Mouse (Mus musculus): ENCODE measurements around the gene Isl2. TPM values are rescaled to one million over a fixed set of nuclear protein-coding genes. Genes with fewer than 3 reads are reported as not detected.

The Isl2 gene
- polyA plus RNA-seq, 1 experiment from 2014 or later: not detected

GRCm38 (mm10) chr9:55539006-55539405, 534 bp downstream of the Isl2 start:
- no peak overlapping the region for H3K4me2 ChIP-seq (ENCODE audit: low read depth, low read length)

DNA sequence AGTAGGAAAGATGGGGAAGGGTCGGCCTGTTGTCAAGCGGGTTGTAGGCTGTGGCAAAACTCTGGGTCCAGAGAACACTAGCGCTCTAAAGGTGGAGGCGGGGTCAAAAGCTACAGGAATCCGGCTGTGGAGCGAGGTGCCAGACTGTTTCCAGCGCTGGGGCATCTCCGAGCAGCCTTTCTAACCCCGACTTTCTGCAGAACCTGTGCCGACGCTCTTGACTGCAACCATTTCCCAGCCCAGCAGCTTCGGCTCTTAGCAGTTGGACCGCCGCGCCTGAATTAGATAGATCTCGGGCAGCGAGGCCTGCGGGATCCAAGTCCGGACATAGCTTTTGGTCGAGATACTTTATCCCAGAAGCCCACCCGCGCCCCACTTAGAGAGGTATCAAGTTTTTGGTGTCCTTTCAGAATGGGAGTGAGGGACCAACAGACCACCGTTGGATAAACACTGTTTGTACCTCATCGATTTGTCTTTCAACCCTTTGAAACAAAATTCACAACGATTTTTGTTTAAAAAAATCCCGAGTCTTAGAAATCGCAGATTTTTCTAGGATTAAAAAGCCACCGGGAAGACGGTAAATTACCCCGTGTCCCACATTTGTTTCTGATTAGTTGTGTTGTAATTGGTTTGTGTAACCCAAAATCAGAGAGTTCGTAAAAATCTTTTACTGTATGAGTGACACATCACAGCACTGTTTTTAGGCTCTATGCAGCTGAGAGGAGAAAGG, 1.4 kb downstream of the Isl2 start:
- no peaks in the 10 kb centered on the region for H3K36me3 ChIP-seq (ENCODE audit: control insufficient read depth, insufficient read depth, low read length)
- WGBS: 3% methylated on average over 31 of the region's 31 CpGs
- no peak overlapping the region for H3K9ac ChIP-seq (ENCODE audit: low read length)
- H3K4me2 ChIP-seq (ENCODE audit: low read depth, low read length): no peak overlapping the region
- H3K9me3 ChIP-seq (ENCODE audit: control insufficient read depth, low read length): no peaks in the 10 kb centered on the region
- no peak for ATAC-seq (ENCODE audit: low read depth)
- H3K4me1 ChIP-seq (replicated peaks; ENCODE audit: control insufficient read depth, insufficient read depth, low read length): peaks cover 18% of the 10 kb centered on the region
- peak overlapping the region; percentile 54; the same call in 1 of the 2 replicates for H3K4me3 ChIP-seq (ENCODE audit: low read length)
- H3K27me3 ChIP-seq (ENCODE audit: control insufficient read depth, insufficient read depth, low read depth, low read length): peaks cover 70% of the 10 kb centered on the region
- H3K27ac ChIP-seq (ENCODE audit: low read length): no peak overlapping the region

More at GRCm38 (mm10) chr9:55539006-55539405, 534 bp downstream of the Isl2 start:
- no peaks in the 10 kb centered on the region for H3K36me3 ChIP-seq (ENCODE audit: control insufficient read depth, insufficient read depth, low read length)
- H3K9me3 ChIP-seq (ENCODE audit: control insufficient read depth, low read length): no peaks in the 10 kb centered on the region
- no peak overlapping the region for H3K9ac ChIP-seq (ENCODE audit: low read length)
- H3K4me3 ChIP-seq (ENCODE audit: low read length): no peak overlapping the region
- peaks cover 17% of the 10 kb centered on the region for H3K4me1 ChIP-seq (replicated peaks; ENCODE audit: control insufficient read depth, insufficient read depth, low read length)
- peaks cover 63% of the 10 kb centered on the region for H3K27me3 ChIP-seq (ENCODE audit: control insufficient read depth, insufficient read depth, low read depth, low read length)
- 13% methylated on average over 1 of the region's 1 CpGs for WGBS
- H3K27ac ChIP-seq (ENCODE audit: low read length): no peak overlapping the region
- ATAC-seq (ENCODE audit: low read depth): no peak

GRCm38 (mm10) chr9:55540391-55540770, 1.9 kb downstream of the Isl2 start:
- no peaks in the 10 kb centered on the region for H3K9me3 ChIP-seq (ENCODE audit: control insufficient read depth, low read length)
- WGBS: under 1% methylated on average over 12 of the region's 12 CpGs
- H3K27ac ChIP-seq (ENCODE audit: low read length): no peak overlapping the region
- ATAC-seq (ENCODE audit: low read depth): no peak
- H3K9ac ChIP-seq (ENCODE audit: low read length): no peak overlapping the region
- peak overlapping the region; percentile 54 for H3K4me3 ChIP-seq (ENCODE audit: low read length)
- H3K4me1 ChIP-seq (replicated peaks; ENCODE audit: control insufficient read depth, insufficient read depth, low read length): peaks cover 24% of the 10 kb centered on the region
- peak overlapping the region; percentile 86 for H3K4me2 ChIP-seq (ENCODE audit: low read depth, low read length)
- no peaks in the 10 kb centered on the region for H3K36me3 ChIP-seq (ENCODE audit: control insufficient read depth, insufficient read depth, low read length)
- peaks cover 75% of the 10 kb centered on the region for H3K27me3 ChIP-seq (ENCODE audit: control insufficient read depth, insufficient read depth, low read depth, low read length)

DNA sequence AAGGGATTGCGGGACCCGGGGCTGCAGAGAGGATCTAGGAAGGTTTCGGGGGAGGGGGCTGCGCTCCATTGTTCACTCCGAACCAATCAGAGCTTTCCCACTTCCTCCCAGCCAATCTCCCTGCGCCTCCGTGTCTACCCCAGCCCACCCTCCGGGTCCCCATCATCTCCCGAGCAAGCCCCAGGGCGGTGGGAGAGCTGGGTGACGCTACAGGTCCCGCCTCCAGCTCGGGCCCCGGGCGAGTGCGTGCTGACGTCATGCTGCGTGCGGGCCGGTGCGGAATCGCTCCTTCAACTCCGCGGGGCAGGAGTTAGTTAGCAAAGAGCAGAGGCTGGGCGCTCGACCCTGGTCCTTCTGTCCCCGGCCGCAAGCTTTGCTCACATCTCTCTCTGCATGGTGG, 2.4 kb downstream of the Isl2 start:
- Histone ChIP-seq H3K27me3 (ENCODE audit: control insufficient read depth, insufficient read depth, low read depth, low read length) (peaks cover 80% of the 10 kb centered on the region), H3K27ac (ENCODE audit: low read length) (no peak overlapping the region), H3K4me1 (replicated peaks; ENCODE audit: control insufficient read depth, insufficient read depth, low read length) (peaks cover 28% of the 10 kb centered on the region), H3K9ac (ENCODE audit: low read length) (no peak overlapping the region), H3K36me3 (ENCODE audit: control insufficient read depth, insufficient read depth, low read length) (no peaks in the 10 kb centered on the region), H3K9me3 (ENCODE audit: control insufficient read depth, low read length) (peaks cover 3% of the 10 kb centered on the region), H3K4me2 (ENCODE audit: low read depth, low read length) (peak overlapping the region; percentile 86), H3K4me3 (ENCODE audit: low read length) (peak overlapping the region; percentile 54)
- peak; percentile 68 for ATAC-seq (ENCODE audit: low read depth)
- WGBS: under 1% methylated on average over 28 of the region's 28 CpGs

DNA sequence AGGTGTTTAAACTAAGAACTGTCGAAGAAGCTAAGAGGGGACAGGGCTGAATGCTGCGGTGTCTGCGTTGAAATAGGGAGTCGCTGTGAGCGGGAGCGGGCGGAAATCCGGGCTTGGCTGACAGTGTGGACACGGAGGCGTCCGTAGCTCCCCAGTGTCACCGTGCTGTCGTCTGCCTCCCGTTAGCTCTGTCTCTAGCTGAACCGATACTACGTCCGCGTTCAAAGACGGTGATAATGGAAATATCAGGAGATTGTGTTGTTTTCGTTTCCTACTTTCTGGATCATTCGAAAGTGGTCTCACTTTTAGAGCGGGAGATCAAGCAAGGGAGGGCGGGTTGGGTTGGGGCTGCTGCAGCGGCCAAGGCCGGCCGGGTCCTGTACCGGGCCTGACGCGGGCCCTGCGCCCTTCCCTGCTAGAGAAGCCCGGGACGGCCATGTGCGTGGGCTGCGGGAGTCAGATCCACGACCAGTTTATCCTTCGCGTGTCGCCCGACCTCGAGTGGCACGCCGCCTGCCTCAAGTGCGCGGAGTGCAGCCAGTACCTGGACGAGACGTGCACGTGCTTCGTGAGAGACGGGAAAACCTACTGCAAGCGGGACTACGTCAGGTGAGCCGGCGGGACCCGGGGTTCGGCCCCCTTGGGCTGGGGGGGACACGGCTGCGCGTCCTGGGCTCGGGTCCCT, 3.4 kb downstream of the Isl2 start:
- peaks cover 36% of the 10 kb centered on the region for H3K4me1 ChIP-seq (replicated peaks; ENCODE audit: control insufficient read depth, insufficient read depth, low read length)
- under 1% methylated on average over 59 of the region's 59 CpGs for WGBS
- H3K9me3 ChIP-seq (ENCODE audit: control insufficient read depth, low read length): peaks cover 6% of the 10 kb centered on the region
- no peaks in the 10 kb centered on the region for H3K36me3 ChIP-seq (ENCODE audit: control insufficient read depth, insufficient read depth, low read length)
- ATAC-seq (ENCODE audit: low read depth): no peak
- peak overlapping the region; percentile 54 for H3K4me3 ChIP-seq (ENCODE audit: low read length)
- H3K4me2 ChIP-seq (ENCODE audit: low read depth, low read length): peak overlapping the region; percentile 86
- no peak overlapping the region for H3K27ac ChIP-seq (ENCODE audit: low read length)
- H3K9ac ChIP-seq (ENCODE audit: low read length): no peak overlapping the region
- H3K27me3 ChIP-seq (ENCODE audit: control insufficient read depth, insufficient read depth, low read depth, low read length): peaks cover 87% of the 10 kb centered on the region

DNA sequence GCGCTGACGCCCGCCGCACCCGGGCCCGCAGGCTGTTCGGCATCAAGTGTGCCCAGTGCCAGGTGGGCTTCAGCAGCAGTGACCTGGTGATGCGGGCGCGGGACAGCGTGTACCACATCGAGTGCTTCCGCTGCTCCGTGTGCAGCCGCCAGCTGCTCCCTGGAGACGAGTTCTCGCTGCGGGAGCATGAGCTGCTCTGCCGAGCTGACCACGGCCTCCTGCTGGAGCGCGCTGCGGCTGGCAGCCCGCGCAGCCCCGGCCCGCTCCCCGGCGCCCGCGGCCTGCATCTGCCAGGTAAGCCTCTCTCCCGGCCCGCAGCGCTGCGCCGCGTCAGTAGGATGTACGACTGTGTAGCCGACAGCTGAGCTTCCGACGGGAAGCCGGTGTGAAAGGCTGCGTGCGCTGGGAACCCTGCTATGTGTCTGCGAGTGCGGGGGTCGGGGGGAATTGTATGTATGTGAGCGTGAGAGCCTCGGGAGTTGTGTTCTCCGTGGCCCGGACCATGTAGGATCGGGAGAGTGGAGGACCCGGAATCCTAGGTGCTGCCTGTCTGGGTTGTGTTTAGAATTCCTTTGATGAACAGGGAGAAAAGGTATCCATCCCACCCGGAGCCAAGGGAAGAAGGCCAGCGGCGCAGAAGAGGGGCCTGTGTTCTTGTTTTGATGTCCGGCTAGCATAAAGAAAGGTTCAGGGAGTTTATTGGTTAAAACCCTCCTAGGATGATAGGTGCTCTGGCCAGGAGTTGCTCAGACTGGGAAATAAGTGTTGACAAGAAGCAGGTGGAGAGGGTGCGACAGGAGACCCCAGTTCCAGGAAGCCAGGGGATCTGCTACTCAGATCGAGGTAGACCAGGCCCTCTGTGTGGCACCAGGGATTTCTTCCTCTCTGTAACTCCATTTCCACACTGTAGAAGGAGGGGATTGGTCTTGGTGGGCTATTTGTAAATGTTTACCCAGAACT, 4.2 kb downstream of the Isl2 start:
- H3K4me1 ChIP-seq (replicated peaks; ENCODE audit: control insufficient read depth, insufficient read depth, low read length): peaks cover 36% of the 10 kb centered on the region
- H3K4me3 ChIP-seq (ENCODE audit: low read length): peak overlapping the region; percentile 54
- 0 out of 2 replicates have a peak, but pooled peaks have one; percentile 7 for ATAC-seq (ENCODE audit: low read depth)
- peaks cover 86% of the 10 kb centered on the region for H3K27me3 ChIP-seq (ENCODE audit: control insufficient read depth, insufficient read depth, low read depth, low read length)
- WGBS: 4% methylated on average over 59 of the region's 59 CpGs
- no peaks in the 10 kb centered on the region for H3K36me3 ChIP-seq (ENCODE audit: control insufficient read depth, insufficient read depth, low read length)
- H3K4me2 ChIP-seq (ENCODE audit: low read depth, low read length): peak overlapping the region; percentile 86
- no peak overlapping the region for H3K27ac ChIP-seq (ENCODE audit: low read length)
- H3K9me3 ChIP-seq (ENCODE audit: control insufficient read depth, low read length): peaks cover 6% of the 10 kb centered on the region
- no peak overlapping the region for H3K9ac ChIP-seq (ENCODE audit: low read length)

GRCm38 (mm10) chr9:55543336-55543702, 4.8 kb downstream of the Isl2 start:
- H3K27ac ChIP-seq (ENCODE audit: low read length): no peak overlapping the region
- H3K27me3 ChIP-seq (ENCODE audit: control insufficient read depth, insufficient read depth, low read depth, low read length): peaks cover 86% of the 10 kb centered on the region
- H3K4me2 ChIP-seq (ENCODE audit: low read depth, low read length): no peak overlapping the region
- 28% methylated on average over 8 of the region's 8 CpGs for WGBS
- H3K9me3 ChIP-seq (ENCODE audit: control insufficient read depth, low read length): peaks cover 6% of the 10 kb centered on the region
- H3K4me1 ChIP-seq (replicated peaks; ENCODE audit: control insufficient read depth, insufficient read depth, low read length): peaks cover 36% of the 10 kb centered on the region
- no peak for ATAC-seq (ENCODE audit: low read depth)
- H3K4me3 ChIP-seq (ENCODE audit: low read length): no peak overlapping the region
- H3K36me3 ChIP-seq (ENCODE audit: control insufficient read depth, insufficient read depth, low read length): no peaks in the 10 kb centered on the region
- no peak overlapping the region for H3K9ac ChIP-seq (ENCODE audit: low read length)

DNA sequence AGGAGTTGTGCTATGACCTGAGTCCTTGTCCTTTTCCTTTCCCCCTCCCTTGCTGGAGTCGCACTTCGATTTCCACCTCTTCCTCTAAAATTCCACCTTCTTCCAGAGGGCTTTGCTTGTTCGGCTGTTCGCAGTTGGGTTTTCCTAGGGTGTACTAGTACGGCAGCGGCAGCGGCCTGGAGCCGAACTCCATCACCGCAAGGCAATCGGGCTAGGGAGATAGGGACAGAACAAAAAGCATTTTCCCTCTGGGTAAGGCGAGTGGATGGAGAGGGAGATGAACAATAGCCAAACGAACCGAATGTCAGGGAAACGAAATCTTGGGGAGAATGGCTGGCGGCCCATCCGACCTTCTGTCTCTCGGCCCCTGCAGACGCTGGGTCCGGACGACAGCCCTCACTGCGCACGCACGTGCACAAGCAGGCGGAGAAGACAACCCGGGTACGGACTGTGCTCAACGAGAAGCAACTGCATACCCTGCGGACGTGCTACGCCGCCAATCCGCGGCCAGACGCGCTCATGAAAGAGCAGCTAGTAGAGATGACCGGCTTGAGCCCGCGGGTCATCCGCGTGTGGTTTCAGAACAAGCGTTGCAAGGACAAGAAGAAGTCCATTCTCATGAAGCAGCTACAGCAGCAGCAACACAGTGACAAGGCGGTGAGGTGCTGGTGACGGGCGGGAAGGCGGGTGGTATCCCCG, 5.4 kb downstream of the Isl2 start:
- 4% methylated on average over 46 of the region's 46 CpGs for WGBS
- H3K9ac ChIP-seq (ENCODE audit: low read length): no peak overlapping the region
- 0 out of 2 replicates have a peak, but pooled peaks have one; percentile 26 for ATAC-seq (ENCODE audit: low read depth)
- H3K4me1 ChIP-seq (replicated peaks; ENCODE audit: control insufficient read depth, insufficient read depth, low read length): peaks cover 36% of the 10 kb centered on the region
- H3K36me3 ChIP-seq (ENCODE audit: control insufficient read depth, insufficient read depth, low read length): no peaks in the 10 kb centered on the region
- H3K27ac ChIP-seq (ENCODE audit: low read length): no peak overlapping the region
- peak overlapping the region; percentile 29; the same call in 1 of the 2 replicates for H3K4me3 ChIP-seq (ENCODE audit: low read length)
- H3K4me2 ChIP-seq (ENCODE audit: low read depth, low read length): peak overlapping the region; percentile 42
- H3K27me3 ChIP-seq (ENCODE audit: control insufficient read depth, insufficient read depth, low read depth, low read length): peaks cover 85% of the 10 kb centered on the region
- H3K9me3 ChIP-seq (ENCODE audit: control insufficient read depth, low read length): peaks cover 6% of the 10 kb centered on the region
